ENCODE assay signal across 10 mouse cellular contexts in the genomic region with DNA sequence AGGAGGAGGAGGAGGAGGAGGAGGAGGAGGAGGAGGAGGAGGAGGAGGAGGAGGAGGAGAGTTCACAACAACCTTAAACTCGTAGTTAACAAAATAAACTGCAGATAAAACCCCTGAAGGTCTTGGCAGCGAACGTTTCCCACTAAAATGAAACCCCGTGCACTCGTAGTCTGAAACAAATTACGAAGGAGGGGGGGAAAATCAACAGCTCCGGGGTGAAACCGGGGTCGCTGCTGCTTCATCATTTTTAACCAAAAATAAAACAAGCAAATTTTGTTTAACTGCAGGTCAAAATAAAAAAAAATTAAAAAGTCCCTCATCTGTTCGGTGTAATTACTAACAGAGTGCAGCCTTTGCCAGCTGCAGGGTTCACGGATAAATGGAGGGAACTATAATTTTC.
DNase-seq lines count a peak whose midpoint lies in the region; ATAC-seq and TF ChIP-seq lines count a peak whose summit lies in the region.
"Had no signal": no experiment of that assay in that cellular context is flagged by ENCODE, and none has a peak within 500 bp of the region (broad histone marks: within the 10 kb centered on the region; RNA-seq: fewer than 3 reads in every experiment).

No protein-coding gene starts in this region.

- no peak for TF ChIP-seq EP300 in heart, adult 2 months (IDR thresholded peaks at IDR 0.05; ENCODE audit: insufficient read depth, low read depth, low read length)

- H3K79me2 ChIP-seq in heart, adult 2 months (replicated peaks; ENCODE audit: control insufficient read depth, insufficient read depth, low read length), result no peaks in the 10 kb centered on the region

- H3K4me1 ChIP-seq in heart, adult 2 months (ENCODE audit: control insufficient read depth, insufficient read depth, low read length), result no peaks in the 10 kb centered on the region; the same call in 1 of the 2 replicates
- no peaks in the 10 kb centered on the region for H3K4me1 ChIP-seq in heart, embryonic 15.5 days (replicated peaks)

- H3K9me3 ChIP-seq in heart, embryonic 15.5 days (replicated peaks), result no peaks in the 10 kb centered on the region

- TF ChIP-seq CTCF in heart, adult 2 months (IDR thresholded peaks at IDR 0.05), result no peak

- whole genome bisulfite sequencing in heart, adult 2 months, result 54% methylated on average over 11 of the region's 11 CpGs
- 52% methylated on average over 11 of the region's 11 CpGs for WGBS in heart, embryonic 15.5 days

- intact Hi-C loops in heart, adult 2 months (cut with DNase I), result no loop called here
- intact Hi-C loops in heart, postnatal 36 days (cut with DNase I), result no loop called here

- no peak for DNase-seq in heart, adult 2 months
- no peak for DNase-seq in heart, postnatal 36 days
- peak; percentile 24 for DNase-seq in NIH3T3 (ENCODE audit: low read depth)
- DNase-seq in kidney, postnatal 10 days, result peak; percentile 74
- no peak for DNase-seq in urinary bladder, postnatal 4 days (ENCODE audit: low spot score in 2 of 2)
- no peak for DNase-seq in T-cell, adult 2 months (ENCODE audit: low spot score)
- DNase-seq in cerebellum, postnatal 25 days, result no peak

- no peak for ATAC-seq in heart, embryonic 15.5 days (replicated peaks; ENCODE audit: insufficient number of reproducible peaks, insufficient read depth, low FRiP score, low read depth)

- H3K4me2 ChIP-seq in heart, embryonic 15.5 days, result peak overlapping the region; percentile 40; the same call in 1 of the 2 replicates

- no peaks in the 10 kb centered on the region for H3K36me3 ChIP-seq in heart, adult 2 months (ENCODE audit: control insufficient read depth, insufficient read depth, low read length)
- H3K36me3 ChIP-seq in heart, embryonic 15.5 days, result no peaks in the 10 kb centered on the region

- no peak for TF ChIP-seq POLR2A in heart, adult 2 months (IDR thresholded peaks at IDR 0.05; ENCODE audit: insufficient read depth, low read depth, low read length)

- no peak overlapping the region for H3K4me3 ChIP-seq in heart, adult 2 months
- H3K4me3 ChIP-seq in heart, embryonic 15.5 days, result no peak overlapping the region
- H3K4me3 ChIP-seq: erythroblast, embryonic 14.5 days had no signal

- H3K27ac ChIP-seq in heart, adult 2 months, result peak overlapping the region; percentile 41; the same call in 1 of the 2 replicates
- H3K27ac ChIP-seq in heart, embryonic 15.5 days, result no peak overlapping the region

- H3K9ac ChIP-seq in heart, adult 2 months (ENCODE audit: low read depth, low read length), result no peak overlapping the region
- H3K9ac ChIP-seq in heart, embryonic 15.5 days, result no peak overlapping the region

- H3K27me3 ChIP-seq in heart, adult 2 months (ENCODE audit: control insufficient read depth, insufficient read depth, low read length), result no peaks in the 10 kb centered on the region
- no peaks in the 10 kb centered on the region for H3K27me3 ChIP-seq in heart, embryonic 15.5 days
- H3K27me3 ChIP-seq: CH12.LX had no signal

Comparison
In these comparisons a context has a peak if more than half of its experiments do, and no peak if none do; other contexts are left out.
1. DNase-seq: peak in NIH3T3 (single experiment) and kidney, postnatal 10 days (single experiment); none in heart, adult 2 months (0 of 2), heart, postnatal 36 days (0 of 2), urinary bladder, postnatal 4 days (0 of 2), T-cell, adult 2 months (single experiment) and cerebellum, postnatal 25 days (0 of 2).